Mouse (Mus musculus): ENCODE measurements around the gene Zhx3.

Gene Zhx3

DNA sequence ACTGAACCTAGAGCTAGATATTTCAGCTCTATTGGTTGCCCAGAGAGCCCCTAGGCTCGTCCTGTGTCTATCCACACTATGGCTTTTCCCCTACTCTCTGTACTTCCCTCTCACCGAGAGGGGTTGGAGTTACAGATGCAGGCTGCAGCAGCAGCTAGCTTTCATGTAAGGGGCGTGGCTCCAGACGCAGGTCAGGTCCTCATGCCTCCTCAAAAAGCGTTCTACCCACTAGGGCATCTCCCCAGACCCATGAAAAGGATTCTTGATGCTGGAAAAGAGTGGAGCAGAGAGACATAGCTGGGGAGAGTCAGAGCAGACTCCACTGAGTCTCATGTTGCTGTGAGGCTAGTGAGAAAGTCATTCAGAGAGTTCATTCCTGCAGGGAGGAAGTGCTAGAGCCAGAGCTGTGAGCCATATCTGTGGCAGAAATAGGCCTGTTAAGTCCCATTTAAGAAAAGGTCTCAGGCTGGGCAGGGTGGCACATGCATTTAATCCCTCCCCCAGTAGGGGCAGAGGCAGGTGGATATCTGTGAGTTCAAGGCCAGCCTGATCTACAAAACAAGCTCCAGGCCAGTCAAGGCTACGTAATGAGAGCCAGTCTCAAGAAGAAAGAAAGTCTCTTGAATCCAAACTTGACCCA is 8.8 kb upstream of the Zhx3 start:
- no peak for DNase-seq

- peak; percentile 61 to 69 for DNase-seq
These were observed 7.8 kb upstream of the Zhx3 start, which contains the start of gene Lpin3 for GRCm38 (mm10) chr2:160880453-160881195. Gene Lpin3, plus strand, starts transcription at chr2:160880670.

DNA sequence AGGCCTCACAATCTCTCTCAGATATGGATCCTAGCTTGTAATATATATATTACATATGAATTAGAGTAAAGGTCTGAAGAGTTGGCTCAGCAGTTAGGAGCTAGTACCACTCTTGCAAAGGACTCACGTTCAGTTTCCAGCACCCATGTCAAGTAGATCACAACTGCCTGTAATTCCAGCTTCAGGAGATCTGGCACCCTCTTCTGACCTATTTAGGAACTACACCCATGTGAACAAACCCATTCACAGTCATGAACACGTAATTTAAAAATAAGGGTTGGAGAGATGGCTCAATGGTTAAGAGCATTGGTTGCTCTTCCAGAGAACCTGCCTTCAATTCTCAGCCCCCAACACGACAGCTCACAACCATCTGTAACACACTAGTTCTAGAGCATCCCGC is 3.3 kb upstream of the Zhx3 start:
- DNase-seq, result no peak

DNA sequence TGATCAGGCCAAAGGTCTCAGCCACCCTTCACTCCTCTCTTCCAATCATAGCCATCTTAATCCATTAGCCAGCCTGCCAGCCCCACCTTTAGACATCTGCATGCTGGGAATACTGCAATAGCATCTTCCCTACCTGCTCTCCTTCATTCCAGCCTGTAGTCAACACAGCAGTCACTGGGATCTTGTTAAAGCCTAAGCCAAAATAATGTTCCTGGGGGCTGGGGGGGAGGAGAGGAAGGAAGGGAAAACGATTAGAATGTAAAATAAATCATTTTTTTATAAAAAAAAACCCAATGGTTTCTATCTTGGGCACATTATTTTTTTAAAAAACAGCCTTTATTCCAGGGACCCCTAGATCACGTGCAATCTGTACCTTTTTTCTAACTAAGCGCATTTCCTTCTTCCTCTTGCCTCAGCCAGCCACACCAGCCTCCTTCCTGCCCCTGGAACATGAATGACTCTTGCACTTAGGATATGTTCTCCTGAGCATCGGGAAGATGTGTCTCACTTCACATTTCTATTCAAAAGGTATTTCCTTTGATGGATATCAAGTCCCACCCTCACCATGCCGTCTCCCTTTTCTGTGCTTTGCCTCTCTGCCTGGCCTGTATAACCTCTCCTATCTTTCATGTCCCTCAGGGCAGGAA is 1.6 kb upstream of the Zhx3 start:
- no peak for DNase-seq

- peak; percentile 72 to 73 for DNase-seq
These were observed 403 bp downstream of the Zhx3 start for GRCm38 (mm10) chr2:160872395-160872794.

GRCm38 (mm10) chr2:160871310-160871709 is 1.5 kb downstream of the Zhx3 start:
- DNase-seq, result no peak

DNA sequence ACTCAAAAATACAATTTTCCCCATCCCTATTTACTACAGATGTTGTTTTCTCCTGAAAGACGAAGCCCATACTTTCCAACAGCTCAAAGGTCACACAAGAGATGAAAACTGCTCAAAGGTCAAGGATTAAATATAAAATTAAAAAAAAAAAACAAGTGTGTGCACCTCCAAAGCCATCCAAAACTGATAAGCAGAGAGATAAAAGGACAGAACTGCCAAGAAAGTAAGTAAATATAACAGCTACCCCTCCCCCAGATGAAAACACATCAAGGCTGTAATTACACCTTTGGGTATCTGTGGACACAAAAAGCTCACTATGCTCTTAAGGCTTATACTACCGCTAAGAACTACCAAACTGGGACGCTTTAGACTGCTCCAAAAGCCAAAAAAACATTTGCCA is 3.4 kb downstream of the Zhx3 start:
- DNase-seq, result no peak

DNA sequence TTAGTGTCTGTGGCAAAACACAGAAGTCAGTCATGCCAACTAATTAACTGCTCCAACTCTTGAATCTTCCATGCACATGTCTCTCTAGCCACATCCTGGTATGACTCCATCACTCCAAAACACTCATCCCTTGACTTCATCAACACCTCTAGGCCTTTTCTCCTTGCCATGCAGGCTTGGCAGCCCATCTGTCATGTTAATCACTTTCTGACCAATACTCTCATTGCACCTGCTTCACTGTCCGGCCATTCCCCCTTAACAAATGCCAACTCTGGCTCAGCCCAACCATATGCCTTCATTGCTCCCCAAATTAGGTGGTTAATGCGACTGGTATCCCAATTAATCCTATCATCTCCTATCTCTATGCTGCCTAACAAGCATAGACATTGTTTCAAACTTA is 7.5 kb downstream of the Zhx3 start:
- no peak for DNase-seq

- DNase-seq, result no peak
These were observed 8.7 kb downstream of the Zhx3 start for GRCm38 (mm10) chr2:160864112-160864511.

DNA sequence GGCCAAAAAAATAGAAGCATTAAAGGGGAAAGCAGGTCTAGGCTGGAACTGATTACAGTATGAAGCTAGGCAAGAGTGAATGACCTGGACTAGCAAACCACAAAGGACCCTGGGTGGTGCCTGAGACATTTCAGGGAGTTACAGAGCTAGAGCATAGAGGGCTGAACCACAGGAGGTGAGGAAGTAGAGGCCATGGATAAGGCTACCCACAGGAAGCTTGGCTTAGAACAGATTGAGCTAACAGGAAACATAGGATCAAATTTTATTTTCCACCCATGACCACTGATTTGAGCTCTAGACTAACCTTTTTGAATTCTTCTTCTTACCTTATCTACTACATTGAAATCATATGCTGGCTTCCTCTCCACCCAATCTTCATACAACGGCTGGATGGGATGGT is 12.4 kb downstream of the Zhx3 start:
- no peak for DNase-seq

DNA sequence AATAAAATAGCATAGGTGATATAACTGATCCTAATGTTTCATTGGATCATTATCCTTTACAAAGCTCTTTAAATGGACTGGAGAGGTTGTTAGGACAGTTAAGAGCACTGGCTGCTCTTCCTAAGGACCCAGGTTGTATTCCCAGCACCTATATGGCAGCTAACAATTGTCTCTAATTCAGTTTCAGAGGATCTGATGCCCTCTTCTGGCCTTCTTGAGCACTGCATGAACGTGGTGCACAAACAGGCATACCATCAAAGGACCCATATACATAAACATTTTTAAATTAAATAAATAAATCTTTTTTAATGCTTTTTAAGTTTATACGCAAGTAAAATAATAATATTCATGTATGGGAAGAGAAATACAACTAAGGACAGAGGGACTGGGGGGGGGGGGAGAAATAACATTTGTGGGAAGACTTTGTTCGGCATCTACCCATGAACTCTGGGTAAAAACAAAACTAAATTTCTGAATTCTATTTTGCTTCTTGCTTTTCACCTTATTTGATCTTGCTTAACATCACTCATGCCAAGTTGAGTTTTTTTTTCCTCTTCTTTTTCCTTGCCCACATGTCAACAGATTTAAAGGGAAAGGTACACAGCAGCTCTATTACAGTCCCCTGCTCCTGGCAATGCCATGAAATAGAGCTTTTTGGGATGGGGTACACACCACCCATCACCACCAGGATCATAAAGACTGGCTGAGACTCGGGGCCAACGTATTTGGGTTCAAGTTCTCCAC is 16.3 kb downstream of the Zhx3 start:
- no peak for DNase-seq

DNA sequence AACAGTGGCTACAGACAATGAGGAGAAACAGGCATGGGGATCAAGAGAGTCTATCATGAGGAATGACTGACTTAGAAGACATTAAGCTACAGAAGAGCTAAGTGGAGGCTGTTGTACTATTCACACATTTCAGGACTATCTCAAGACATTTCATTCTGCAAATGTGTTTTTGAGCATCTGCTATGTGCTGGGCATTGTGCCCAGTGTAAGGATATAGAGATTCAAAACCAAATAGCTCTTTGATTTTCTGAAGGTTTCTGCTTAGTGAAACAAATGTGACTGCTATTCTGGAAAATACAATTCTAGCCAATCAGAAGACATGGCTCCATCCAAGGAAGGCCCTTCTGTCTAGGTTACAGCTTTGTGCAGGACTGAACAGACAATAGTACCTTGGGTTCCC is 18.1 kb downstream of the Zhx3 start:
- no peak for DNase-seq

- DNase-seq, result peak in 1 of 2 experiments; percentile 16
These were observed 22.4 kb downstream of the Zhx3 start for GRCm38 (mm10) chr2:160850360-160850759.

- DNase-seq, result no peak
These were observed 23.1 kb downstream of the Zhx3 start for GRCm38 (mm10) chr2:160849617-160850240.

DNA sequence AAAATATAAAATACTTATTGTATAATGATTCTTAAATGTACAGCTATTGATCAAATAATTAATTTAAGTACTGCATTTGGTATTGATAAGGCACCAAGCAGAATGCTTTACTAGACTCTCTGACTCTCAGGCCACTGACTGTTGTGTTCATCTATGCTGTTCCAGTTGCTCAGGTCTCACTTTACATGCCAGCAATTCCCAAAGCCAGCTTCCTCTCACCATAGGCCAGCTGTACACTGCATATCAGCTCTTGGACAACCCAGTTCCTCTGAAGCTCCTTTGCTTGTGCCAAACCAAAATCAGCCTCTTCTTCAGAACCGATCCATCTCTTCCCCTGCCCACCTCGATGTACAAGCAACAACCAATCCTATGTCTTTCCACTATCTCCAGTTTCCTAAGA is 24.6 kb downstream of the Zhx3 start:
- DNase-seq, result no peak

- DNase-seq, result no peak
These were observed 25.1 kb downstream of the Zhx3 start for GRCm38 (mm10) chr2:160847664-160848063.

DNA sequence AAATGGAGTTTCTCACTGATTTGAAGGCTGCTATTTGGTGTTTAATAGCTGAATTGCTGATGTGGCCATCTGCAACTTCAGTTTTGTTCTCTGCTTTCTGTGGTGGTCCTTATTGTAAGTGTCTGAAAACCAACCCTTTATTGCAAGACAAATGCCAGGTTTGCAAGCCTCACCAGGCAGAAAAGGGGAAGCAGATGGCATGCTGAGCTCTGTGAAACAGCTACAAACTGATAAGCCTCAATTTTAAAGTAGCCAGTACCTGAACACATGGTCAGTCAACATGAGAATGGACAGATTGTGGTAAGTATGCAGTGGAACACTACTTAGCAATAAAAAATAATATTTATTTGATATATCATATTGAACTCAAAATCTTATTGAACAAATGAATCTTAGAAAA is 32.0 kb downstream of the Zhx3 start:
- DNase-seq, result no peak

GRCm38 (mm10) chr2:160810802-160811201 is 62.0 kb downstream of the Zhx3 start:
- peak in 1 of 2 experiments; percentile 14 for DNase-seq

- no peak for DNase-seq
These were observed 62.4 kb downstream of the Zhx3 start for GRCm38 (mm10) chr2:160810376-160810775.

DNA sequence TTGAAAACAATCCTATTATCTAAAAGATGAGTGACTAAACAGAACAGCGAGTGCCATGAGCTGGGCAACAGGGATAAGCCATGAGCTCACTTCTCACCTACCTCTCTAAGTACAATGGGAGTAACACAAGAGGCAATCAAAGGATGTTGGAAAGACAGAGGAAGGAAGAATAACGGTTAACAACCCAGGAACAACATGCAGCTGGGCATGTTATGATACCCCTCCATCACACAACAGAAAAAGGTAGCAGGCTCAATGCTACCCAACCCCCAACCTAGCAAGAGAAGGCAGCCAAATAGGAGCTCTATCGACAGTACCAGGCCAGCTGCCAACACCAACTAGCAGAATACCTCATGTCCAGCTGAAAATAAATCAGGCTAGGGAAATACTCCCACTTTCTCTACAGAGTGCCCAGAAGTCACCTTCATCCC is 66.7 kb downstream of the Zhx3 start:
- peak; percentile 67 to 71 for DNase-seq

- peak; percentile 28 to 65 for DNase-seq
These were observed 67.8 kb downstream of the Zhx3 start for GRCm38 (mm10) chr2:160804794-160805527.

- DNase-seq, result no peak
These were observed 70.5 kb downstream of the Zhx3 start for GRCm38 (mm10) chr2:160802326-160802725.
